Mouse (Mus musculus) liver, embryonic 16.5 days (tissue): ENCODE measurements around the gene Kcnk15. TPM values are rescaled to one million over a fixed set of nuclear protein-coding genes. Genes with fewer than 3 reads are reported as not detected.
A peak's percentile ranks its signal among the peaks of the same experiment; 100 is the strongest.

Experiments
- ATAC-seq: fragments of 200-750 bp; cut with Nextera tagmentation; 2 replicates; pipeline ENCODE4 v1.8.0; 2017; ENCODE audit warnings: low read depth, mild to moderate bottlenecking, moderate number of reproducible peaks, moderate library complexity
- H3K27ac ChIP-seq: fragments of 300-500 bp; sonication (generic); 2 replicates; pipeline ENCODE4 v1.5.1; 2014; ENCODE audit warnings: mild to moderate bottlenecking, low read length
- H3K27me3 ChIP-seq: fragments of 300-500 bp; sonication (generic); 2 replicates; pipeline ENCODE4 v1.6.1; 2014; ENCODE audit warnings: low read depth, low read length, mixed read lengths; ENCODE audit not compliant: control insufficient read depth, insufficient read depth
- H3K36me3 ChIP-seq: fragments of 300-500 bp; sonication (generic); 2 replicates; pipeline ENCODE4 v1.6.1; 2014; ENCODE audit warnings: mild to moderate bottlenecking; ENCODE audit not compliant: control insufficient read depth, insufficient read depth
- H3K4me1 ChIP-seq: fragments of 300-500 bp; sonication (generic); 2 replicates; pipeline ENCODE4 v1.6.1; 2014; ENCODE audit warnings: low read depth, low read length, mixed read lengths; ENCODE audit not compliant: control insufficient read depth
- H3K4me2 ChIP-seq: fragments of 300-500 bp; sonication (generic); 2 replicates; pipeline ENCODE4 v1.6.1; 2014; ENCODE audit warnings: low read depth, low read length, mixed read lengths
- H3K4me3 ChIP-seq: fragments of 300-500 bp; sonication (generic); 2 replicates; pipeline ENCODE4 v1.5.1; 2014; ENCODE audit warnings: low read depth, mild to moderate bottlenecking, low read length
- H3K9ac ChIP-seq: fragments of 300-500 bp; sonication (generic); 2 replicates; pipeline ENCODE4 v1.6.1; 2014; ENCODE audit warnings: low read depth, low read length
- H3K9me3 ChIP-seq: fragments of 300-500 bp; sonication (generic); replicated peaks from 2 replicates; pipeline ENCODE4 v1.6.1; 2016; ENCODE audit warnings: low read length; ENCODE audit not compliant: control insufficient read depth
- WGBS: fragments of 180-500 bp; shearing (Covaris S2); extraction: QIAGEN DNeasy Blood & Tissue Kit; methylation state at CpG from one replicate; pipeline ENCODE4 v1.1.7; 2014; ENCODE audit not compliant: insufficient replicate concordance; 5-methylcytosine and 5-hydroxymethylcytosine counted together
- polyA plus RNA-seq: library from polyadenylated mRNA; unstranded; fragments of >200 nt; fragmentation: Nextera tagmentation; extraction: Ambion mirVana; gene quantifications from 2 replicates; pipeline ENCODE4 v1.2.1, GENCODE M21; 2015

The Kcnk15 gene
- polyA plus RNA-seq, 1 experiment from 2014 or later: not detected

DNA sequence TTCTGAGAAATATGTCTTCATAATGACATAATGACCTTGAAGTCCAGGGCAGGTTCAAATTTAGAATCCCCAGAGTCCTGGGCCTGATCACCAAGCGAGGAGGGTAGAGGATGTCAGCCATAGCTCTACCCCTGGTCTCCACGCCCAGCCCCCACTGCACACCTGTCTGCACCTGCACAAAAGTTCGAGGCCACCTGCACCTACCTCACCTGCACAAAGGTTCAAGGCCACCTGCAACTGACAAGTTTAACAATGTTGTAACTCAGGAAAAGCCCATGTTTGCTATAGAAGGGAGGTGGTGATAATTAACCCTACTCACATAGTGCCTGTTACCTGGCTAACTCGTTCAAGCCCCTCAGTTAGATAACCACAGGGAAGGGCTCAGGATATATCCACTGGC is 49.0 kb downstream of the Kcnk15 start:
- Histone ChIP-seq H3K4me3 (no peak overlapping the region), H3K9ac (no peak overlapping the region), H3K27ac (no peak overlapping the region), H3K4me1 (no peaks in the 10 kb centered on the region), H3K36me3 (no peaks in the 10 kb centered on the region), H3K27me3 (no peaks in the 10 kb centered on the region), H3K9me3 (no peaks in the 10 kb centered on the region), H3K4me2 (no peak overlapping the region)
- 51% methylated on average over 4 of the region's 4 CpGs for WGBS
- peak; percentile 43 for ATAC-seq

DNA sequence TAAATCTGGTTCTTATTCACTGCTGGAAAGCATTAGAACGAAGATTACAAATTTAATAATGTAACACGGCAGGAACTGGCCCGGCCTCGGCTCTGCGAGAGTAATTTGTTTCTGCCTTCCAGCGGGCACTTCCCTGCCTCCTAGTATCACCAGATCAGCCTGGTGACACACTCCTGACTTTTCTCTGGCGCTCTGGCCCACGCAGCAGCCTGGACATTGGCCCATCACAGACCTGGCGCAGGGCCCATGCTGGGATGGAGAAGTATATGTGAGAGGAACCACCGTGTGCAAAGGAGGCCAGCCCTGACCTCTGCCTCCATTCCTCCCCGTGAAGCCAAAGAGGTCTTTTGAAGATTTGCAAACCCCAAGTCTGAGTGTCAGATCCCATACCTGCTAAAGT is 50.0 kb downstream of the Kcnk15 start:
- Histone ChIP-seq H3K9ac (no peak overlapping the region), H3K27ac (no peak overlapping the region), H3K36me3 (no peaks in the 10 kb centered on the region), H3K4me3 (no peak overlapping the region), H3K27me3 (no peaks in the 10 kb centered on the region), H3K9me3 (no peaks in the 10 kb centered on the region), H3K4me2 (no peak overlapping the region), H3K4me1 (no peaks in the 10 kb centered on the region)
- peak; percentile 74 for ATAC-seq
- 55% methylated on average over 11 of the region's 11 CpGs for WGBS

DNA sequence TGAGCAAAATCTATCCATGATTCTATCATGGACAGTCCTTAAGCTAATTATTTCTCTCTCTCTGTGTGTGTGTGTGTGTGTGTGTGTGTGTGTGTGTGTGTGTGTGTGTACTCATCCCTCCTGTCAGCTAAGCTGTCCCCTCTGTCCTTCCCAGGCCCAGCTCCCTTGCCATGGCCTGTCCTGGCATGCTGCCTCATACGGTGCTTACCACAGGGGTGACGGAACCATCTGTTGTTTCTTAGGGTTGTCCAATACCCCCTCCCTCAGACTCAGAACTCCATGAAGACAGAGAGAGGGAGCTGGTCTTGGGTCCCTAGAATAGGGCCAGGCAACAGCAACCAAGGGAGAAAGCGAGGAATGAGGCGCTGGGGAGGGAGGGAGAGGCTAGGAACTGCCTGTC is 50.9 kb downstream of the Kcnk15 start:
- ATAC-seq: no peak
- 60% methylated on average over 4 of the region's 4 CpGs for WGBS

DNA sequence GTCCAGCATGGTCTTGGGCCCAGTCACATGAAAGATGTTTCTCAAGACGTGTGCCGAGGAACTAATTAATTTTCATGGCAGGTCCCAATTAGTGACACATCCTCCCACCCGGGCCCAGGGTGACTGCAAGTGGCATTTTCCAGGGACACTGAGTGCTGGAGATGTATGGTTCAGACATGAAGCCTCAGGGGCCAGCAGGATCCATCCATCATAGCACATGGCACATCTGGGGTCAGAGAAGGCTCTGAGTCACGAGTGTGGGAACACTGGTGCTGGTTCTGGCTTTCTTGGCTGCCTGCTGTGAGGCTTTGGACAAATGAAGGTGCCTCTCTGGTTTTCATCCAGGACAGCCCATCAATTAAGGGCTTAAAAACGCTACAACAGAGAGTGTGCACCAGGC is 53.7 kb downstream of the Kcnk15 start:
- H3K36me3 ChIP-seq: no peaks in the 10 kb centered on the region
- no peaks in the 10 kb centered on the region for H3K9me3 ChIP-seq
- no peak for ATAC-seq
- no peak overlapping the region for H3K4me2 ChIP-seq
- no peak overlapping the region for H3K4me3 ChIP-seq
- H3K4me1 ChIP-seq: no peaks in the 10 kb centered on the region
- H3K27me3 ChIP-seq: no peaks in the 10 kb centered on the region
- no peak overlapping the region for H3K9ac ChIP-seq
- H3K27ac ChIP-seq: no peak overlapping the region
- WGBS: 49% methylated on average over 5 of the region's 5 CpGs

More for the DNA sequence above, 50.9 kb downstream of the Kcnk15 start:
- Histone ChIP-seq H3K36me3 (no peaks in the 10 kb centered on the region), H3K27me3 (no peaks in the 10 kb centered on the region), H3K4me1 (no peaks in the 10 kb centered on the region), H3K4me3 (no peak overlapping the region), H3K9me3 (no peaks in the 10 kb centered on the region), H3K27ac (no peak overlapping the region), H3K4me2 (no peak overlapping the region), H3K9ac (no peak overlapping the region)

Other genes starting within 250 kb of the Kcnk15 start
- 138 and 149 TPM in 2 replicates for gene Serinc3, start 208.5 kb upstream of the Kcnk15 start, polyA plus RNA-seq
- gene Pkig, start 195.3 kb upstream of the Kcnk15 start, polyA plus RNA-seq: 83.1 and 86.6 TPM in 2 replicates
- 3.4 and 3.5 TPM in 2 replicates for gene Ada, start 103.4 kb upstream of the Kcnk15 start, polyA plus RNA-seq
- gene Ccn5, start 32.8 kb upstream of the Kcnk15 start, polyA plus RNA-seq: 0.05 TPM in 2 replicates
- 0.18 and 0.26 TPM in 2 replicates for gene Rims4, start 65.0 kb downstream of the Kcnk15 start, polyA plus RNA-seq
- 82.9 and 84.8 TPM in 2 replicates for gene Ywhab, start 141.3 kb downstream of the Kcnk15 start, polyA plus RNA-seq
- 0.20 and 0.34 TPM in 2 replicates for gene Pabpc1l, start 171.8 kb downstream of the Kcnk15 start, polyA plus RNA-seq
- 12.8 and 14.0 TPM in 2 replicates for gene Stk4, start 216.7 kb downstream of the Kcnk15 start, polyA plus RNA-seq
- gene Tomm34, start 217.5 kb downstream of the Kcnk15 start, polyA plus RNA-seq: 16.2 and 16.9 TPM in 2 replicates